Mouse (Mus musculus): Measurements from ENCODE around the gene Plaa.

GRCm38 (mm10) chr4:94554955-94555494, 48.0 kb downstream of the Plaa start:
- TF ChIP-seq CHD2 (IDR thresholded peaks at IDR 0.05; ENCODE audit: low read length) (no peak), CTCF (conservative IDR thresholded peaks at IDR 0.05 in 1 of 2, IDR thresholded peaks at IDR 0.05 in 1 of 2; ENCODE audit: low read depth in 2 of 2, low read length in 2 of 2) (no peak), TCF12 (IDR thresholded peaks at IDR 0.05; ENCODE audit: low read depth, low read length) (no peak), MAX (IDR thresholded peaks at IDR 0.05; ENCODE audit: low read length) (no peak), ELF1 (IDR thresholded peaks at IDR 0.05; ENCODE audit: low read depth, low read length) (no peak), MXI1 (IDR thresholded peaks at IDR 0.05; ENCODE audit: low read depth, low read length) (no peak), KAT2A (IDR thresholded peaks at IDR 0.05; ENCODE audit: insufficient replicate concordance, low read length) (no peak), GABPA (IDR thresholded peaks at IDR 0.05; ENCODE audit: insufficient replicate concordance, low read depth, low read length) (no peak), EP300 (IDR thresholded peaks at IDR 0.05; ENCODE audit: low read length) (no peak)
